Mouse (Mus musculus) CH12.LX (cell line): ENCODE results near the gene Sh3glb2.

Source experiments
- CTCF ChIP-seq, 2 experiments: IDR thresholded peaks in 1 of 2; conservative IDR thresholded peaks in 1 of 2; 2 replicates each; pipeline ENCODE4 v1.5.1; 2011 to 2012; ENCODE audit warnings: low read depth in 2 of 2, low read length in 2 of 2, improper control_type of control experiment in 1 of 2, inconsistent platforms in 1 of 2, mild to moderate bottlenecking in 1 of 2, moderate library complexity in 1 of 2
- HCFC1 ChIP-seq: IDR thresholded peaks from 2 replicates; pipeline ENCODE4 v1.6.1; 2012; ENCODE audit warnings: low read depth, mild to moderate bottlenecking, inconsistent platforms, low read length, improper control_type of control experiment
- MAFK ChIP-seq: IDR thresholded peaks from 2 replicates; pipeline ENCODE4 v1.6.1; 2011; ENCODE audit warnings: low read length, improper control_type of control experiment; ENCODE audit not compliant: insufficient replicate concordance
- POLR2A ChIP-seq: IDR thresholded peaks from 2 replicates; pipeline ENCODE4 v1.6.1; 2011; ENCODE audit warnings: low read depth, mild to moderate bottlenecking, improper control_type of control experiment, low read length
- SMC3 ChIP-seq: IDR thresholded peaks from 2 replicates; pipeline ENCODE4 v1.6.1; 2011; ENCODE audit warnings: low read depth, low read length, improper control_type of control experiment

- no peak for TF ChIP-seq HCFC1
- TF ChIP-seq MAFK: no peak
- no peak for TF ChIP-seq CTCF (conservative IDR thresholded peaks at IDR 0.05 in 1 of 2, IDR thresholded peaks at IDR 0.05 in 1 of 2; ENCODE audit: low read depth in 2 of 2, low read length in 2 of 2)
- no peak for TF ChIP-seq SMC3
- no peak for TF ChIP-seq POLR2A
Measured at GRCm38 (mm10) chr2:30365281-30366069, 6.3 kb upstream of the Sh3glb2 start.
